In the genomic region with DNA sequence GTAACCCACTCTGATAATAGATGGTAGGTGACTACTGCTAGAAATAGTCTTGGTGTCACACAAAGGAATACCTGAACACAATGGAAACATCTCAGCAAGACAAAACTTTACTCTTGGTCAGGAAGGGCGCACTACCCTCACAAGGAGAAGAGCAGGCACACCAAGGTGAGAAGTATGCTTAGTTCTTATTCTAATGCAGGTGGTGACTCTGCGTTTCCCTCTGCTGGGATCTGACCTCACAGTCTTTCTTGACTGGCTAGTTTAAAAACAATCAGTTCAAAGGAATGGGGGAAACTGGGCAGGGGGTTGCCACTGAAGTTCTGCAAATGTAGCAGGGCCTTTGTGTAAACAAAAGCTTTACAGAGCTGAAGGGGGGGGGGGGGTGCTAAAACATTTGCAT, we compare ENCODE assay signal across 24 mouse cellular contexts.
"Had no signal": no experiment of that assay in that cellular context is flagged by ENCODE, and none has a peak within 500 bp of the region (broad histone marks: within the 10 kb centered on the region; RNA-seq: fewer than 3 reads in every experiment).

No protein-coding gene starts in this region.

- H3K9me3 ChIP-seq: heart, embryonic 10.5 days; hindbrain, embryonic 13.5 days; hindbrain, embryonic 15.5 days; limb, embryonic 10.5 days; liver, embryonic 13.5 days; liver, embryonic 15.5 days had no signal

- H3K36me3 ChIP-seq: heart, embryonic 10.5 days; heart, embryonic 12.5 days; hindbrain, embryonic 13.5 days; hindbrain, embryonic 15.5 days; limb, embryonic 10.5 days; limb, embryonic 12.5 days; liver, embryonic 13.5 days; liver, embryonic 15.5 days had no signal

- H3K27ac ChIP-seq: gastrocnemius, adult 2 months; heart, embryonic 10.5 days; hindbrain, embryonic 13.5 days; hindbrain, embryonic 15.5 days; hindbrain, postnatal 0 days; limb, embryonic 10.5 days; limb, embryonic 12.5 days; liver, embryonic 13.5 days; liver, embryonic 15.5 days had no signal

- H3K27me3 ChIP-seq: heart, embryonic 12.5 days; hindbrain, embryonic 13.5 days; hindbrain, embryonic 15.5 days; limb, embryonic 12.5 days; liver, embryonic 13.5 days; liver, embryonic 15.5 days had no signal

- H3K4me1 ChIP-seq: heart, embryonic 12.5 days; hindbrain, embryonic 13.5 days; hindbrain, embryonic 15.5 days; limb, embryonic 10.5 days; limb, embryonic 12.5 days; liver, embryonic 13.5 days; liver, embryonic 15.5 days had no signal

- H3K9ac ChIP-seq: heart, embryonic 12.5 days; hindbrain, embryonic 13.5 days; hindbrain, embryonic 15.5 days; limb, embryonic 12.5 days; liver, embryonic 13.5 days; liver, embryonic 15.5 days had no signal

- DNase-seq: gastrocnemius, adult 2 months; gastrocnemius, postnatal 10 days; gastrocnemius, postnatal 25 days; heart, adult 18-20 months; heart, postnatal 10 days; heart, postnatal 36 days; kidney, adult 18-20 months; kidney, adult 8-10 months; kidney, postnatal 14 days; kidney, postnatal 36 days; layer of hippocampus, adult 9-11 months; layer of hippocampus, postnatal 36 days; liver; liver, embryonic 13.5 days had no signal

- H3K4me2 ChIP-seq: heart, embryonic 12.5 days; hindbrain, embryonic 13.5 days; hindbrain, embryonic 15.5 days; limb, embryonic 12.5 days; liver, embryonic 11.5 days; liver, embryonic 13.5 days; liver, embryonic 15.5 days had no signal

- ATAC-seq: intestine, postnatal 0 days had no signal

- H3K4me3 ChIP-seq: gastrocnemius, adult 2 months; heart, embryonic 10.5 days; heart, embryonic 12.5 days; hindbrain, embryonic 13.5 days; hindbrain, embryonic 15.5 days; limb, embryonic 10.5 days; limb, embryonic 12.5 days; liver, embryonic 13.5 days; liver, embryonic 15.5 days had no signal
